Mouse (Mus musculus) forebrain, embryonic 14.5 days (tissue): ENCODE data around the gene Zc3h15. TPM values are rescaled to one million over a fixed set of nuclear protein-coding genes. Genes with fewer than 3 reads are reported as not detected.
A peak's percentile ranks its signal among the peaks of the same experiment; 100 is the strongest.

Source experiments
- ATAC-seq: fragments of 200-750 bp; cut with Nextera tagmentation; 2 replicates; pipeline ENCODE4 v1.8.0; 2017; ENCODE audit warnings: mild to moderate bottlenecking, moderate library complexity
- DNase-seq: peaks from one replicate; pipeline ENCODE4 v3.0.0-alpha.2; 2015; ENCODE audit warnings: low spot score
- H3K27ac ChIP-seq: fragments of 300-500 bp; sonication (generic); 2 replicates; pipeline ENCODE4 v1.5.1; 2014; ENCODE audit warnings: low read depth, mild to moderate bottlenecking, control low read depth, low read length, moderate library complexity
- H3K27me3 ChIP-seq: fragments of 300-500 bp; sonication (generic); replicated peaks from 2 replicates; pipeline ENCODE4 v1.6.1; 2014; ENCODE audit warnings: low read length, control low read depth, mixed read lengths; ENCODE audit not compliant: control insufficient read depth, insufficient read depth
- H3K36me3 ChIP-seq: fragments of 300-500 bp; sonication (generic); 2 replicates; pipeline ENCODE4 v1.6.1; 2014; ENCODE audit warnings: low read length, control low read depth; ENCODE audit not compliant: control insufficient read depth, insufficient read depth
- H3K4me1 ChIP-seq: fragments of 300-500 bp; sonication (generic); 2 replicates; pipeline ENCODE4 v1.6.1; 2014; ENCODE audit warnings: antibody characterized with exemption, low read length, control low read depth; ENCODE audit not compliant: control insufficient read depth, insufficient read depth
- H3K4me2 ChIP-seq: fragments of 300-500 bp; sonication (generic); 2 replicates; pipeline ENCODE4 v1.6.1; 2014; ENCODE audit warnings: mild to moderate bottlenecking, control low read depth, low read length
- H3K4me3 ChIP-seq: fragments of 300-500 bp; sonication (generic); 2 replicates; pipeline ENCODE4 v1.5.1; 2014; ENCODE audit warnings: low read depth, low read length, control low read depth
- H3K9ac ChIP-seq: fragments of 300-500 bp; sonication (generic); 2 replicates; pipeline ENCODE4 v1.6.1; 2014; ENCODE audit warnings: mild to moderate bottlenecking, low read length, control low read depth, moderate library complexity
- H3K9me3 ChIP-seq: fragments of 300-500 bp; sonication (generic); replicated peaks from 2 replicates; pipeline ENCODE4 v1.6.1; 2016; ENCODE audit warnings: low read length, control low read depth, mixed read lengths; ENCODE audit not compliant: control insufficient read depth
- WGBS: fragments of 180-500 bp; shearing (Covaris S2); extraction: QIAGEN DNeasy Blood & Tissue Kit; methylation state at CpG from one replicate; pipeline ENCODE4 v1.1.7; 2014; 5-methylcytosine and 5-hydroxymethylcytosine counted together
- polyA plus RNA-seq: library from polyadenylated mRNA; unstranded; fragments of >200 nt; fragmentation: Nextera tagmentation; extraction: Ambion mirVana; gene quantifications from 2 replicates; pipeline ENCODE4 v1.2.1, GENCODE M21; 2014

Zc3h15 gene
- polyA plus RNA-seq, 1 experiment from 2014 or later, result 132 TPM

DNA sequence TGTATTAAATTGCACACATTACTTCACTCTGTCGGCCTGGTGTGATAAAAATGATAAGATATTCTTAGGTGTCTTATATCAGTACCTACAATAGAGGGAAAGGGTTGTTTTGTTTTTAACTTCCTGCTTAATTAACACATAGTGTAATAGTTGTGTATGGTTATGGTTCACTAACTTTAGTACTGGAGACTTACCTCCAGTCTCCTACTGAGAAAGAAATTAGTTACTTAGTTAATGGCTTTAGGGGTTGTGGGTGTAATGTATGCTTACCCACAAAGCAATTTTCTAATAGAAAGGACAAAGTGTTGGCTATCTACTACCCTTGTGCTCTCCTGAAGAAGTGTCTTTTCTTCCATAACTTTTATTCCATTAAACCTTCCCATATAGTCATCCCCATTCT is 23.8 kb downstream of the Zc3h15 start:
- Histone ChIP-seq H3K9ac (no peak overlapping the region), H3K4me2 (no peak overlapping the region), H3K36me3 (peaks cover 17% of the 10 kb centered on the region), H3K4me3 (no peak overlapping the region), H3K4me1 (no peaks in the 10 kb centered on the region), H3K9me3 (no peaks in the 10 kb centered on the region), H3K27me3 (no peaks in the 10 kb centered on the region), H3K27ac (no peak overlapping the region)
- ATAC-seq (no peak), DNase-seq (no peak)
- WGBS, result 85% methylated on average over 1 of the region's 1 CpGs

DNA sequence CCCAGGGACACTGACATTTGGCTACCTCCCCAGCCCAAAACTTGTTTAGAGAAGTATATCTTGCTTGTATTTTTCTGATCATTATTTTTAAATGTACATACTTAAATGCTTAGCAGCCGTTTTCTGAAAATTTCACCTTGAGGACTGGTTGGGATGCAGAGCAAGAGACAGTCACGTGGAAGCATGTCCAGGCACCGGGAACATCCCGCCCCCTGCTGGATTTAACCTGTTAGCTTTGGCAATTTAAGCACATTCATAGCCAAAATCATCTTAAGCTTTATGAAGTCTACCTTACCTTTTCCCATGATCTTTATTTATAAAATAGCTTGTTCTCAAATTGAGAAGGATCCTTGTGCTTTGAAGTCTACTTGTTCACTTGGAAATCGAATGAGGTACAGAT is 25.8 kb downstream of the Zc3h15 start:
- ATAC-seq (no peak), DNase-seq (no peak)
- no peaks in the 10 kb centered on the region for H3K9me3 ChIP-seq
- H3K4me1 ChIP-seq, result no peaks in the 10 kb centered on the region
- H3K27me3 ChIP-seq, result no peaks in the 10 kb centered on the region
- H3K9ac ChIP-seq, result no peak overlapping the region
- no peak overlapping the region for H3K27ac ChIP-seq
- 83% methylated on average over 5 of the region's 5 CpGs for WGBS
- peaks cover 19% of the 10 kb centered on the region for H3K36me3 ChIP-seq
- no peak overlapping the region for H3K4me3 ChIP-seq
- H3K4me2 ChIP-seq, result no peak overlapping the region

- H3K4me2 ChIP-seq, result no peak overlapping the region
- peaks cover 19% of the 10 kb centered on the region for H3K36me3 ChIP-seq
- H3K9ac ChIP-seq, result no peak overlapping the region
- no peak overlapping the region for H3K4me3 ChIP-seq
- ATAC-seq (no peak), DNase-seq (no peak)
- WGBS, result 98% methylated on average over 2 of the region's 2 CpGs
- H3K27me3 ChIP-seq, result no peaks in the 10 kb centered on the region
- H3K27ac ChIP-seq, result no peak overlapping the region
- H3K9me3 ChIP-seq, result no peaks in the 10 kb centered on the region
- H3K4me1 ChIP-seq, result no peaks in the 10 kb centered on the region
Observed at GRCm38 (mm10) chr2:83671843-83672242, 27.6 kb downstream of the Zc3h15 start.

DNA sequence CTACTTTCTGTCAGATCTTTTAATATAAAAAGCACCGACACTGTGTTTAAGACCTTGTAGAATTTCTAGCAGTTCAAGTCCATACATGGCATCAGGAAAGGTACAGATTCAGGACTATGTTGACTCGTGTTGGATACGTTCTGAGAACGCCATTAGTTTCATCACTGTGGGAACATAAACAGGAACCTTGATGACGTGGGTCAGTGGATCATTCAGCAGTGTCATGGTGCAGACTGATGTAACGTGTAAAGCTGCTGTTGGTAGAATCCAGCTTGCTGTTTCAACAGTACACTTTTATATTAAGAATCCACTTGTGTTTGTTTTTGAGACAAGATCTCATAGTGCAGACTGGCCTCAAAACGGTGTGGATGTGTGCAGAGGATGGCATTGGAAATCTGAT is 28.8 kb downstream of the Zc3h15 start:
- H3K4me3 ChIP-seq, result no peak overlapping the region
- H3K4me1 ChIP-seq, result no peaks in the 10 kb centered on the region
- H3K27me3 ChIP-seq, result no peaks in the 10 kb centered on the region
- no peak for DNase-seq
- no peak overlapping the region for H3K27ac ChIP-seq
- ATAC-seq, result no peak
- no peak overlapping the region for H3K9ac ChIP-seq
- no peak overlapping the region for H3K4me2 ChIP-seq
- peaks cover 19% of the 10 kb centered on the region for H3K36me3 ChIP-seq
- WGBS, result 85% methylated on average over 7 of the region's 7 CpGs
- H3K9me3 ChIP-seq, result no peaks in the 10 kb centered on the region

GRCm38 (mm10) chr2:83673843-83674242 is 29.6 kb downstream of the Zc3h15 start:
- Histone ChIP-seq H3K9ac (no peak overlapping the region), H3K27ac (no peak overlapping the region), H3K9me3 (no peaks in the 10 kb centered on the region), H3K4me2 (no peak overlapping the region), H3K36me3 (peaks cover 19% of the 10 kb centered on the region), H3K4me1 (no peaks in the 10 kb centered on the region), H3K4me3 (no peak overlapping the region), H3K27me3 (no peaks in the 10 kb centered on the region)
- 93% methylated on average over 2 of the region's 2 CpGs for WGBS
- ATAC-seq, result no peak
- no peak for DNase-seq

GRCm38 (mm10) chr2:83674421-83674820 is 30.2 kb downstream of the Zc3h15 start:
- ATAC-seq (no peak), DNase-seq (no peak)
- Histone ChIP-seq H3K4me1 (no peaks in the 10 kb centered on the region), H3K36me3 (peaks cover 19% of the 10 kb centered on the region), H3K9ac (no peak overlapping the region), H3K27me3 (no peaks in the 10 kb centered on the region), H3K4me2 (no peak overlapping the region), H3K9me3 (no peaks in the 10 kb centered on the region), H3K4me3 (no peak overlapping the region), H3K27ac (no peak overlapping the region)
- WGBS, result 89% methylated on average over 7 of the region's 7 CpGs

DNA sequence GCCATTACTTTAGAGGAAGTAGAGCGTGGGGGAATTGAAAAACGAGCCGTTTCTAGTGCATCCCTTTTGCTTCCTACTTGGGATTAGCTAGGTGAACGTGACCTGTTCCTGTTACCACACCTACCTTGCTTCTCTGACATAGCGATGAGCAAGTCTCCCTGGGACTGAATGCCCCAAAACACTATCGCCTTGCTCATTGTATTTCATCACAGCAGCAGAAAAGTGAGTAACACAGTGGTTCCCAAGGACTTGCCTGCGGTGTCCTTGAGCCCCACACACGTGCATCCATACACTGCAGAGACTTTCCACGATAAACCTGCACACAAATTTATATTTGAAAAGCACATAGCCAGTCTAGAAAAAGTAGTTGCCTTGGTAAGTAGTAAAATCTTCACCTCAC is 30.7 kb downstream of the Zc3h15 start:
- ATAC-seq (no peak), DNase-seq (no peak)
- Histone ChIP-seq H3K9ac (no peak overlapping the region), H3K4me1 (no peaks in the 10 kb centered on the region), H3K36me3 (peaks cover 19% of the 10 kb centered on the region), H3K9me3 (no peaks in the 10 kb centered on the region), H3K4me2 (no peak overlapping the region), H3K4me3 (no peak overlapping the region), H3K27ac (no peak overlapping the region), H3K27me3 (no peaks in the 10 kb centered on the region)
- 88% methylated on average over 9 of the region's 9 CpGs for WGBS

- Histone ChIP-seq H3K4me1 (no peaks in the 10 kb centered on the region), H3K4me3 (no peak overlapping the region), H3K27me3 (no peaks in the 10 kb centered on the region), H3K27ac (no peak overlapping the region), H3K9ac (no peak overlapping the region), H3K36me3 (peaks cover 19% of the 10 kb centered on the region), H3K4me2 (no peak overlapping the region), H3K9me3 (no peaks in the 10 kb centered on the region)
- DNase-seq (peak; percentile 25), ATAC-seq (0 out of 2 replicates have a peak, but pooled peaks have one; percentile 12)
- WGBS, result 36% methylated on average over 5 of the region's 5 CpGs
Observed at GRCm38 (mm10) chr2:83675681-83676080, 31.4 kb downstream of the Zc3h15 start.

GRCm38 (mm10) chr2:83676226-83676870 is 32.1 kb downstream of the Zc3h15 start:
- 90% methylated on average over 4 of the region's 4 CpGs for WGBS
- no peak overlapping the region for H3K27ac ChIP-seq
- no peak overlapping the region for H3K4me3 ChIP-seq
- H3K27me3 ChIP-seq, result no peaks in the 10 kb centered on the region
- no peaks in the 10 kb centered on the region for H3K4me1 ChIP-seq
- ATAC-seq (no peak), DNase-seq (no peak)
- peaks cover 19% of the 10 kb centered on the region for H3K36me3 ChIP-seq
- no peak overlapping the region for H3K4me2 ChIP-seq
- H3K9ac ChIP-seq, result no peak overlapping the region
- no peaks in the 10 kb centered on the region for H3K9me3 ChIP-seq
